Mouse (Mus musculus) spleen, adult 2 months (tissue): ENCODE results near the gene Tcap.

Source experiments
- CTCF ChIP-seq: fragments of 200-500 bp; IDR thresholded peaks from 2 replicates; pipeline ENCODE4 v1.5.1; 2011; ENCODE audit warnings: mild to moderate bottlenecking, inconsistent platforms; ENCODE audit not compliant: insufficient read depth, insufficient read length, insufficient replicate concordance; ENCODE audit errors: extremely low read depth
- POLR2A ChIP-seq: fragments of 200-500 bp; IDR thresholded peaks from 2 replicates; pipeline ENCODE4 v1.6.1; 2011; ENCODE audit warnings: low read depth, low read length, inconsistent platforms

GRCm38 (mm10) chr11:98384216-98384615 is 605 bp downstream of the Tcap start:
- no peak for TF ChIP-seq CTCF
- no peak for TF ChIP-seq POLR2A
